Mouse (Mus musculus): ENCODE measurements at regions not wholly inside any gene's neighbourhood (a gene's known extent, or its start where the extent isn't known, plus 50 kb on each side); places are given as distances from the start of the nearest gene placed in this dataset.
"Not testable (repeated sequence)": the region's sequence is repeated elsewhere in the genome, so short reads cannot be mapped to it uniquely, and the experiment has no call there.

GRCm38 (mm10) chr14:73453164-73453563 lies 56.7 kb upstream of the Med4 start:
- no peak for DNase-seq (ENCODE audit: low spot score in 2 of 2)

DNA sequence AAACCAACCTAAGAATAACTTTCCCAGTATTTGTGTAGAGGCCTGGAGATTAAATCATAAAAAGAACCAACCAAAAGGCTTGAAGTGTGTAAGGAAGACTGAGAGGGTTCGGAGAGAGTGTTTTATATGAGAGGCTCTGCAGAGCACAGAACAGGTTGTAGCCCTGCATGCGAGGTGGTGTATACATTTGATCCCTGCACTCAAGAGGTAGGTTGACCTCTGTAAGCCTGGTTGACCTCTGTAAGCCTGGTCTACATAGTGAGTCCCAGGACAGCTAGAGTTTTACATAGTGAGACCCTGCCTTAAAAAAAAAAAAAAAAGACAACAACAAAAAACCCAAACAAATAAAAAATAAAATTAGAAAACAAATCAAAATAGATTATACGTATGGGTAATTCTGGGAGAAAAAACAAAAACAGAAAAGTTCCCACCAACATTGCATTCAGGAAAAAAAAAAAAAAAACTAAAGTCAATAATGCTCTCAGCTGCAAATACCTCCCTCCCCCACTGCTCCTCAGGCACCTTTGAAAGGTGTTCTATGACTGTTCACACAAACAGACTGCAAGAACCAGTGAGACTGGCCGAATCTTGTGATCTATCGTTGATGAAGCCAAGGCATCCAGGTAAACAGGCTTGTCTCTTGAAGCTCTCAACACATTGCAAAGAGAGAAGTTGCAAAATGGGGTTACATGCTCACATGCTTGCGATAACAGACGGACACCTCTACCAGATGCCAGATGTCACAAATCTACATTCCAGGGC lies 57.3 kb upstream of the Med4 start:
- DNase-seq (ENCODE audit: low spot score in 2 of 2) = no peak

DNA sequence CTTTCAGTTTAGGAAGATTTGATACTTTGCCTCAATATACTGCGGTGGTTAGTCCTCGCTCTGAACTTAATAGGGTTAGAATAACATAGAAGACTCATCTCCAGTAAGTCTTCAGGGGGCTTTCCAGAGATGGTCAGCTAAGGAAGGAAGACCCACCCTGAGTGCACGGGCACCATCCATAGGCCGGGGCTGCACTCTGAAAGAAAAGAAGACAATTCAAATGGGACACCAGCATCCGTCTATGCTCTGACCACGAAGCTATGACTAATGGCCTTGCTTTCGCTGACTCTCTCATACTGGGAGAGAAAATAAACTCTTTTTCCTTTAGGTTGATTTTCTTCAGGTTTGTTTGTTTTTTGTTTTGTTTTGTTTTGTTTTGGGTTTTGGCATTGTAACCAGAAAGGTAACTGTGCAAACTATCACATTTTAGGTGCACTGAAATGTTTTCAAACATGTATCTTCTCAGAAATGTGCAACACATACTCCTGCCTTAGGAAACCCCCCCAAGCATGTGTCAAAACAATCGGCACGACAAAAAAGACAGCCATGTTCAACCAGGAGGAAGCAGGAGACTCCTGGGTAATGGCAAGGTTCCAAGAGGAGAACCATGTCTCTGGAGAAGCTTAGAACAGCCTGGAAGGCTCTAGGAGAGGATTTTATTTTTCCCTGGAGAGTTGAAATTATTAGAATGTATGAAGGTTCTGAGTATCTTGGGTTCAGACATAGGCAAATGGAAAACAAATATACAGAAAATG lies 58.4 kb upstream of the Med4 start:
- no peak for DNase-seq (ENCODE audit: low spot score in 2 of 2)

GRCm38 (mm10) chr14:73449901-73450495 lies 59.8 kb upstream of the Med4 start:
- no peak for DNase-seq (ENCODE audit: low spot score in 2 of 2)

DNA sequence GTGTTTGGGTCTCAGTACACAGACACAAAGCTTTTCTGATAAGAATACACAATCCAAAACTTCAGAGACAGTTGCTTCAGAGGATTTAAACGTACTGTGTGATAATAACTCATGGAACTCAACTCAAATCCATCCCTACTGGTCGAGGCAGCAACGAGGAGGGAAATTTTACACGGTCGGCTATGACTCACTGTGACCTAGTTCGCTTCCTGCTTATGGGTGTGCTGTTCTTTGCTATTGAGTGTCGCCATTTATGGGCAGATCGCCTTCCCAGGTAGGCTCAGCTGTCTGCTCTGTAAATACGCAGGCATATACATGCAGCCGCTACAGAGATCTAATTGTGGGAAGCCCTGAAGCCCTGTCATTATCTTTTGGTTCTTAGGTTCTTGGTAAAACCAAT lies 60.7 kb upstream of the Med4 start:
- DNase-seq (ENCODE audit: low spot score in 2 of 2) = no peak

GRCm38 (mm10) chr14:73445508-73446256 lies 60.6 kb upstream of the Itm2b start:
- DNase-seq (ENCODE audit: low spot score in 2 of 2) = no peak

DNA sequence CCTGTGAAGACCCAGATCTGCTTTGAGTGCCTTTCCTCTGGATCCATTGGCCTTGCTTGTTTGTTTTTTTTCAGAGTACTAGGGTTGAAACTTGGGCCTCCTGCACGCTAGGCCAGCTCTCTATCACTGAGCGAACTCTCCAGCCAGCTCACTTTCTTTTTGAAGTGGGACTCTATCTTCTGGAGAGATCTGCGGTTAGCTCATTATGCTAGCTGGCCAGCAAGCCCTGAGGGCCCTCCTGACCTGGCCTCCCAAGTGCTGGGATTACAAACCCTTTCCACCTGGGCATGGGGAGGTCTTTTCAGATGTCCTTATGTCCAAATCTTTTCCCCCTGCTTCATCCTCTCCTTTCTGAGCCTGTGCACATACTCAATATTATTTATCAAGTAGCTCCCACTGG lies 59.6 kb upstream of the Itm2b start:
- DNase-seq (ENCODE audit: low spot score in 2 of 2) = no peak

- peak; percentile 2 to 8 for DNase-seq (ENCODE audit: low spot score in 2 of 2)
Observed at GRCm38 (mm10) chr14:73441951-73442716, 57.0 kb upstream of the Itm2b start.

DNA sequence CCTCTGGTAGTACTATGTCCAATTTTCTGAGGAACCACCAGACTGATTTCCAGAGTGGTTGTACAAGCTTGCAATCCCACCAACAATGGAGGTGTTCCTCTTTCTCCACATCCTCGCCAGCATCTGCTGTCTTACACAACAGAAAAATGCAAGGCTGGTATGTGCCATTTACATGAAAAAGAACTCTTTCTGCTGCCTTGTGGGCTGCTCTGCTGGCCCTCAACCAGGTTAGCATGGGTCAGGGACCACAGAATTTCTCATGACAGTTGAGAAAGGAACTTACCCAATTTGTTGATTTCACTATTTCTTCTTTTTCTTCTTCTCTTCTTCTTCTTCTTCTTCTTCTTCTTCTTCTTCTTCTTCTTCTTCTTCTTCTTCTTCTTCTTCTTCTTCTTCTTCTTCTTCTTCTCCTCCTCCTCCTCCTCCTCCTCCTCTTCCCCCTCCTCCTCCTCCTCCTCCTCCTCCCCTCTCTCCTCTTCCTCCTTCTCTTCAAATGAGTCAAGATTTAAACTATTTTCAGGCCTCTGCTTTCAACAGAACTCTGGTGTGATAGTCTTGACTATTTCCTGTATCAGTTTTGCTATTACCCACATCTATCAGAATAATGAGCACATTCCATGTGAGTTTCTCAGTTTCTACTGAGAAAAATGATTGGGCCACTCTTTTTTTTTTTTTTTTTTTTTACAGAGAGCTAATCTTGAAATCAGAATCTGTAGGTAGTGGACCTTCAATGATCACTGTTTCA lies 56.3 kb upstream of the Itm2b start:
- DNase-seq (ENCODE audit: low spot score in 2 of 2) = not testable (repeated sequence)

DNA sequence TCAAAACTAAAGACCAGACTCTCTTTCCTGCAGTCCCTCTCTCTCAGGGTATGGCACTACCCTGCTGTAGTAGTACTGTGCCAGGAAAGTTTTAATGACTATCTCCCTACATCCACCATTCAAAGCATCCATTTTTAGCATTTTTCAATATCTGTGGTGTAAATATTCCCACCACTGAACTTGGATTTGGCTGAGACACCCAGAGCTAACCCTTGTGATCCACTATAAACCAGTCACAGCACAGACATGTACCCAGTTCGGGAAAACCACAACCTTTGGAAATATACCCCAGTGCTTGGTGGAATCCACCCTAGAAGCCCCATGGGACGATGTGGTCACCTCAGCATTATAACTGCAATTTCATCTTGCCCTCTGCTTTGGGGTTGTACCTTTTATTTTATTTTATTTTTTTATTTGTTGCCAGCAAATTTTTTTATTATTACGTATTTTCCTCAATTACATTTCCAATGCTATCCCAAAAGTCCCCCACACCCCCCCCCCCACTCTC lies 54.8 kb upstream of the Itm2b start:
- no peak for DNase-seq (ENCODE audit: low spot score in 2 of 2)

- no peak for DNase-seq (ENCODE audit: low spot score in 2 of 2)
Observed at GRCm38 (mm10) chr14:73435839-73436238, 50.8 kb upstream of the Itm2b start.

Data from spleen, postnatal 14 days (tissue).